Mouse (Mus musculus): Measurements from ENCODE around the gene Taf8.

Taf8 gene

DNA sequence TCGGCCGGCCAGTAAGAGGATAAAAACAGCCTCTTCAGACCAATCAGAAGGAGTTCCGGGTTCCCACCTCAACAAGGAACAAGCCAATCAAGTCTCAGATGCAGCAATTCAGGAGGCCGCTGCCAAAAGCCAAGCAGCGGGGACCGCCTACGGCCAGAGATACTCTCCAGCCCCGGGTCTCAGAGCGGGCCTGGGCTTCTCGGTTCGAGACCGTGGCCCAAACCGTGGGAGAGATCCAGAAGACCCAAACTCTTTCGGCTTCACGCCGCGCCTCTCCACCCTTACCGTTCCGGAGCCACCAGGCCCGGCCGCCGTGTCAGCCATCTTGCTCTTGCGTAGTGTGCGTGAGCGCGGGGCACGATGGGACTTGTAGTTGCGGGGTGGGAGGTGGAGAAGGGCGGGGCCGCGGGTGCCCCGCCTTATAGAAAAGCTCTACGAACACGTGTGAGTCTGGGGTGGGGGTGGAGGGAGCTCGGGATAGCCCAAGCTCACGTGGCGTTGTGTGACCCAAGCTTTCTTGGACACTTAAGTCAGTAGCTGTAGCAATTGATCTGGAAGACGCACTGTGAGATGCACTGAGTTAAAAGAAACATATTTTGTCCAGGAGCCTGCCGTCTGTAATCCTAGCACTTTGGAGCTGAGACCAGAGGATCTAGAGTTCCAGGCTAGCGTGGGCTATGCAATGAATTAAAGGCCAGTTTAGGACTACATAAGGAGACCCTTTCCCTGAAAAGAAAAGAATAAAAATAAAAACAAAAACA, at the start of gene Taf8:
Gene Taf8 (minus strand): TSS at position 347 of the 761 bp plus-strand sequence.
- DNase-seq (ENCODE audit: low read depth, low spot score): peak; percentile 99

DNA sequence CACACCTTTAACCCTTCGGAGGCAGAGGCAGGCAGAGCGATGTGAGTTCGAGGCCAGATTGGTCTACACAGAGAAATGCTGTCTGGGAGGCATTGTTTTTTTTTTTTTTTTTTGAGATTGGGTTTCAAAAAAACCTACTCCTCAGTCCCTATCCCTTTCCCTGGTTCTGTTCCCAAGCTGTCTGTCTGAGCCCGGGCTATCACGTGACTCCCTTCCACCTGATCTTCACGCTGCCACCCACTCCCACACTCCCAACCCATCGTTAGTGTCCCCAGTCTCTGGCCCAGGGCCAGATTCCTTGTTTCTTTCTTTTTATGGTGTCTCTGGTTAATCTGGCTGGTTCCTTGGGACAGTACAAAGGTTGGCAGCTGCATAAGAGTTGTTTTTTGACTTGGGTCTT, 49.0 kb upstream of the Taf8 start:
- DNase-seq (ENCODE audit: low read depth, low spot score): no peak

DNA sequence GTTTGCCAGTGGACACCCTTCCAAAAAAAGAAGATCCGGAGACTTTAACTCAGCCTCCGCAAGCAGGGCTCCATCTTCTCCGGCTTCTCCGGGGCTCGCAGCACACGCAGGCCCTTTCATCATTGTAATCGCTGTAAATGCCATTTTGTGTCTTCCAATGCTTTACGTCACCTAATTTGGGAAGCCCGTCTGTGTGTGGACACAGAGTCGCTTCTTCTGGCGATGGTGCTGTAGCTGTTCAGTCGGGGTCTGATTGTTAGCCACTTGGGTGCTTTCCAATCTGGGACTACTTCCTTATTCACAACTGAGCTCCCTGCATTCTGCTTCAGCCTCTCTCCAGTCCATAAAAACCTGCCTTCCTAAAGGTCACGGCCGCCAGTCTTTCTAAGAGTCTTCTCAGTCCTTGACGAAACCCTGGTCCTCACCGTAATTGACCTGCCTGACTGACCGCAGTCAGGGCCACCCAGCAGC, 43.8 kb upstream of the Taf8 start:
- DNase-seq (ENCODE audit: low read depth, low spot score): no peak

DNA sequence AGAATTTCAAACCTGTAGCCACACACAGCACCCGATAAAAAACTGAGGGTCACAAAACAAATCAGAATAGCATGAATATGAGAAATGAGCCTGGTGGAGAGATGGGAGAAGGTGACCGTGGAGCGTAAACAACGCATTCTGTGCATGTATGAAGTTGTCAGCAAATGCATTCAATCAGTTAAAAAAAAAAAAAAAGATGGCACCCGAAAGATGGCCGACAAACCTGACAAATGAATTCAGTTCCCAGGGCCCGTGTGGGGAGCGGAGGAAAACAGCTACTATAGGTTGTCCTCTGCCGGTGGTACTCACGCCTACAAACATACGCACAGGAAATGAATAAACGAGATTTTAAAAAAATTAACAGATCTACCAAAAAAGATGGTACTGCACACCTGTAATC, 43.1 kb upstream of the Taf8 start:
- no peak for DNase-seq (ENCODE audit: low read depth, low spot score)

DNA sequence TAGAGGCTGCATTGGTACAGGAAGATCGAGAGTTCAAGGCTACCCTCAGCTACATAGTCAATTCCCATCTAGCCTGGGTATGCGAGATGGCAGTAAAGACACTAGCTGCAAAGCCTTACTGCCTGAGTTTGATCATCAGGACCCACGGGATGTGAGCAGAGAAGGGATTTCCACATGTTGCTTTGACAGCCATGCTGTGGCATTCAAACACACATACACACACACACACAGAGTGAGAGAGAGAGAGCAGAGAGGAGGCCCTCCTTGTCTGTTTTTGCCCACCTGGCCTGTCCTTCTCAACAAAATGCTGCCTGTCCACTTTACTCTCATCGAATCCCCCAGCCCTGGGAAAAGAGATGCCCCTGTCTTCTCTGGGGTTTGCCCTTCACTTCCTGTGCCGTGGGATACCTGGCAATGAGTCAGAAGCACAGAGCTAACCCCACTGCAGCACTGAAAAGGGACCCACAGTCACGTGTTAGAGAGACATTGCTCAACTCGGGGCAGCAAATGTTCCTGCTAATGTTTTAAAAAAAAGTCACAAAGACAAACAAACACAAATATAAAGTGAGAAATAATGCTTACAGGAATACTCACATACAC, 41.1 kb upstream of the Taf8 start:
- DNase-seq (ENCODE audit: low read depth, low spot score): no peak

DNA sequence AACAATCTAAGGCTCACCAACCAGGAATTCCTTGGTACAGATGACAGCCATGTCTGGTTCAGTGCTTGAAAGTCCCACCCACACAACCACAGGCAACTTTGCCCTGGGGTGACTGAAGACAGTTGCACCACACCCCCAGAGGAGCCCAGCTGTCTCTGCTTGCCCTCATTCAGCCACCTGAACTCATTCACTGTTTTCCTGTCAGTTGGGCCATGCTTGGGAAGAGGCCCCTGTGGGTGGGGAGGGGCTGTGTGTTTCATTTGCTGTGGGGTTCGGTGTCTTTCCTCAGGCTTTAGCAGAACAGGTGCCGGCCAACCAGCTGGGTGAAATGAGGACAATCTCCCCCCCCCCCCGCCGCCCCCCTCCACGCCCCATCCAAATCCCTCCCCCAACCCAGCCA, 40.0 kb upstream of the Taf8 start:
- peak; percentile 48 for DNase-seq (ENCODE audit: low read depth, low spot score)

DNA sequence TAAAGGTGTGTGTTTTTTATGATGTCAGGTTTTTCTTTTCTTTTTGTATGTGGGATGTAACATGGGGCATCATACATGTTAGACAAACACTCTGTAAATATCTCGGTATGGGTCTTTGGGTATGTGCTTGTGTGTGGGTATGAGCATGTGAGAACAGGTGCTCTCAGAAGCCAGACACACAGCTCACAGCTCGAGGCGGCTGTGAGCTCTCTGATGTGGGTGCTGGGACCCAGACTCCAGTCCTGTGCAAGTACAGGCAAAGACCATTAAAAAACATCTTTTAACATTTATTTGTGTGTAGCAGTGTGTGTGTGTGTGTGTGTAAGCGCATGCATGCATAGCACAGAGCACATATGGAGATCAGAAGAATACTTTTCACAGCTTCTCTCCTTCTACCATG, 37.0 kb upstream of the Taf8 start:
- DNase-seq (ENCODE audit: low read depth, low spot score): no peak

DNA sequence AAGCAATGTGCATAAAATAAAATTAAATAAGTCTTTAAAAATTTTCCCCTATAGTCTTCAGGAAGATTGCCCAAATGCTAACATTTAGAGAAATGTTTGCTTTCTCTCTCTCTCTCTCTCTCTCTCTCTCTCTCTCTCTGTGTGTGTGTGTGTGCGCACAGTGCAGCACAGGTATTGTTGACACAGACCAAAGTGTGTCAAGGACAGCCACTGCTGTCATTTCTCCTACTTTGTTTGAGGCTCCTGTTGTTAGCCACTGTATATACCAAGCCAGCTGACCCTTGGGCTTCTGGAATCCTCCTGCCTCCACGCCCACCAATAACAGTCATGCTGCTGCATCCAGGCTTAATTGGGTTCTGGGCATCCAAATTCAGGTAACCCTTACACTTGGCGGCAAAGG, 36.0 kb upstream of the Taf8 start:
- DNase-seq (ENCODE audit: low read depth, low spot score): no peak

DNA sequence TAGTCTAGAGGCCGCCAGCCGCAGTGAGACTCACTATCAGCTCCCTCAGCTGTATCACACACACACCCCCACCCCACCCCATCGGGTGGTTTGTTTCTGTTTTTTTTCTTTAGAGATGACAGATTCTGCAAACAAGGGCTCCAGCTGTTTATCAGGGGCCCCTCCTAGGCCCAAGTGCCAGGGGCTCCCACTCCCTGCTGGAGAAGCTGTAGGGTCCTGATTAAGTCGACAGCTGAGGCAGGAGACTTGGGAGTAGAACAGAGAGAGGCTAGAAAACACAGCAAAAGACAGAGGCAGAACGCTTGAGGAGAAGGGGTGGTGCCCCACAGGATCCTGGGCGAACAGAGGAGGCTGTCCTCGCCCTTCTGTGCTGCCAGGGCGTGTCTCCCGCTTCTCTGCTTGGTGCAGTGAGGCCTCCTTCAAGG, 33.7 kb upstream of the Taf8 start:
- DNase-seq (ENCODE audit: low read depth, low spot score): no peak

DNA sequence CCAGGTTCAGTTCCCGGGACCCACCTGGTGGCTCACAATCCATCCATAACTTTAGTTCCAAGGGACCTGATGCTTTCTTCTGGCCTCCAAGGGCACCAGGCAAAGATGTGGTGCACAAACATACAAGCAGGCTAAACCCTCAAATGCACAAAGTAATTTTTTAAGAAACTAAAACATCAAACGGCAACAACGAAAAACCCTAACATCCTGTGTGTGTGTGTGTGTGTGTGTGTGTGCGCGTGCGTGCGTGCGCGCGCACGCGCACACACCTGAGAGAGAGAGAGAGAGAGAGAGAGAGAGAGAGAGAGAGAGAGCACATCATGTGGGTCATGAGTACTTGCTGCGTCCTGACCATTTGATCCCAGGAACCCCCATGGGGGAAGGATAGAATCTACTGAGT, 31.6 kb upstream of the Taf8 start:
- no peak for DNase-seq (ENCODE audit: low read depth, low spot score)

DNA sequence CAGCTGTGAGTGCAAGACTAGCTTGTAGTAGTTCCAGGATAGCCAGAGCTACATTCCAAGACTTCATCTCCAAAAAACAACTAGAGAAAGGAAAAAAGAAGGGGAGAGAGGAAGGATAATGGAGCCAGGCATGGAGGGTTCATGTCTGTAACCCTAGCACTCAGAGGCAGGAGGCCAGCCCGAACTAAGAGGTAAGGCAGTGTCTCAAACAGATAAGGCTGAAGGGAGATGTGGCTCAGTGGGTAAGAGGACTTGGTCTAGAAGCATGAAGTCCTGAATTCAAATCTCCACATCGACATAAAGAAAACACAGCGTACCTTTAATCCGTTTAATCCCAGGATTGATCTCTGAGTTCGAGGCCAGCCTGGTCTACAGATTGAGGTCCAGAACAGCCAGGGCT, 30.3 kb upstream of the Taf8 start:
- no peak for DNase-seq (ENCODE audit: low read depth, low spot score)

DNA sequence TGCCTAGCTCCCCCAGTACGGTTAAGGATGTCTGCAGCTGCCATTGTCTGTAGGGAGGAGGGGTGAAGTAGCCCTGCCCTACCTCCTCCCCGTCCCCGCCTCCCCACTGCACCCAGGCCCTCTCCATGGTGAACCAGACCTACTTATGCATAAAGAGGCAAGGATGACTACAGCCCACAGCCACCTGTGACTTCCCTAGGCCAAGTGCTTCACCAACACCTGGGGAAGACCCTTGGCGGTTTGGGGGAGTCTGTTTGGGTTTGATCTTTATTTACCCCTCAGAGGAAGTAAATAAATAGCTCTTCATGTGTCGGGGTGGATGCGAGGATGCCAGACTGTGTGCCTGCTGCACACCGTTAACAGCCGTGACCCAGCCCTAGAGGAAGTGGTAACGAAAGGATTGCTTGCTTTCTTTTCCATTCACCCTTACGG, 29.3 kb upstream of the Taf8 start:
- DNase-seq (ENCODE audit: low read depth, low spot score): peak; percentile 96

DNA sequence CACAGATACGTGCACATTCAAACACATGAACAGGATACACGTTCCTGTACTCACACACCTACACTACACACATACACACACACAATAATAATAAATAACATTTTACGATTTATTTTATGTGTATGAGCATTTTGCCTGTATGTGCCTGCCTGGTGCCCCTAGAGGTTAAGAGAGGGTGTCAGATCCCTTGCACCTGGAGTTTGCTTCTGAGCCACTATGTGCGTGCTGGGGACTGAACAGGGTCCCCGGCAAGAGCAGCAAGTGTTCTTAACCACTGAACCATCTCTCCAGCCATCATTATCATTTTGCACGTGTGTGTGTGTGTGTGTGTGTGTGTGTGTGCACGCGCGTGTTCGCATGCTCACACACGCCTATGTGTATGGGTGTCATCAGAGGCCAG, 27.5 kb upstream of the Taf8 start:
- DNase-seq (ENCODE audit: low read depth, low spot score): peak; percentile 52

DNA sequence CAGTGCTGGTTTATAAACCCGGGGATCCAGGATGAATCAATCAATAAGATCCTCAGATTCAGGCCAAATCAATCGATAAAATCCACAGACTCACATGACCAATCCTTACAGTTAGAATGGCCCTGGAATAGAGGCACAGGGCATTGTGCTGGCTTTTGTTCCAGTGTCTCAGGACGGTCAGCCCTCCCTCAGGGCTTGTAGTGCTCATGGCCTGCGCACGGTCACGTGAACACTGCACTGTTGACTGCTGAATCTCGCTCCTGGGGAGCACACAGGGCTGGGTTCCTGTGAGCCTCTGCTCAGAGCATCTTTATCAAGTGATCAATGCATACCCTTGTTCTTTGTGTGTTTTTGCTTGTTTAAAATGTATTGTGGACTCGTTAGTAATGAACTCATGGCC, 26.8 kb upstream of the Taf8 start:
- no peak for DNase-seq (ENCODE audit: low read depth, low spot score)

DNA sequence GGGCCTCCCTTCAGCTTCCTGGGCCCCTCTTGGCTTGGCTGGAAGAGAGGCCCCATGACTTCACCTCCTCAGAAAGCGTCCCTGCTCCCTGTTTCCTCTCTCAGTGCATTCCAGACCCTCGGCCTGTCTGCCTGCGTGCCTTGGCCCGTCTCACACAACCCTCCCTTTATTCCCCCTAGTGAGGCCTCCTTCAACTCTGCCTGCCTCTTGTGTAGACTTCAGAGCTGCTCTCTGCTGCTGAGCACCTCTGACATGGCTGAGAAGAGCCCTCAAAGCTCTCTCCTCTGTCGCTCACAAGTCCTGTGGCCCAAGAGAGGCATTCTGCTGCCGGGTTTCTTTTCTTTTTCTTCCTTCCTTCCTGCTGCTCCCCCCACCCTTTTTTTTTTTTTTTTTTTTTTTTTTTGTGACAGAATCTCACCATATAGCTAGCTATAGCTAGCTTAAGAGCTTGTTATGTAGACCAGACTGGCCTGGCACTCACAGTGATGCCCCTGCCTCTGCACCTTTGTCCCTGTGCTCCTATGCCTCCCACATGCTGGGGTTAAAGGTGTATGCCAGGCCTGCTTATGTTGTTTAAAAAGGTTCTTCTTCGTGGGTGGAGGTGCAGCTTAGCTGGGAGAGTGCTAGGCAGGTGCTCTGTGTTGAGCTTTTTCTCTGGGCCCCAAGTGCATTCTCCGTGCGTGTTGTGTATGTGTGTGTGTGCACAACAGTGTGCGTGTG, 25.6 kb upstream of the Taf8 start:
- no peak for DNase-seq (ENCODE audit: low read depth, low spot score)

DNA sequence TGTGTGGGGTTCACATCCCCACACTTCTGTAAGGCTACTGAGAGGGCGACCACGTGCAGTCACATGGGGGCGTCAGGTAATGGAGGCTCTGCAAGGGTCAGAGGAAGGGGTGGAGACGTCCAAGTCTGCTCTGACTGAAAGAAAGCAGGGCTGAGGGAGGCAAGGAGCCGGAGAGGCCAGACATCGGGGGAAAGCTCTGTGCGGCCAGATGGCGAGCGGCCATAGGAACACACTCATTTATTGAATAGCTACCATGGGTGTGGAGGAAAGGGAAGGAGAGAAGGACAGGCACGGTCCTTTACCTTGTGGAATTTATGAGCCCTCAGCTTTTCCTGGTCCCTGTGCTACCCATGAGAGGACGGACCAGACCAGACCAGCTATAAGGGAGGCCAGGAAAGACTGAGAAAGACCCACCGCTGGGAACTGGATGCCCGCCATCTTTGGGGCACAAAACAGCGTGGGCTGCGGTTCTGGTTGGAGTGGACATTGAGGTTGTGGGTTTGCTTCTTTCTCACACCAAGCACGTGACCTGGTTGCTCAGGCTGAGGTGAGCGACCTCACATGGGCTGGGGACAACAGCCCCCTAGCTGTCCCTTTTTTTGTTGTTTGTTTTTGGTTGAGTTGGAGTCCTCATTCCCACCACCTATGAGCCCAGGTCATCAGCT, 24.9 kb upstream of the Taf8 start:
- DNase-seq (ENCODE audit: low read depth, low spot score): no peak

DNA sequence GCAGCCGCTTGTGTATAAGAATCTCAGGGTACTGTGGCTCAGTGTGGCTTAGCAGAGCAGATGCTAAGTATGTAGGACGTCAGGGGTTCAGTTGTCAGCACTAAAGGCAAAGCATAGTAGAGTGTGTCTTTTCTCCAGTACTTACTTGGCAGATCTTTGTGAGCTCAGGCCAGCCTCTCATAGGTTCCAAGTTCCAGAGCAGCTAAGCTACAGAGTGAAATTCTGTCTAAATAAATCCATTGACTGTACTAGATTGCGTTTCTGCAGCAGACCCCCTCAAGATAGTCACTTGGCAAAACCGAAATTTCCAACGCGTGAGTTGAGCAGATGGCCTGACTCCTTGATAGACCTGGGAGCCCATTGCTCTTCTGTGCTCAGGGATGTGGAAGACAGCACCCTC, 22.9 kb upstream of the Taf8 start:
- DNase-seq (ENCODE audit: low read depth, low spot score): no peak

DNA sequence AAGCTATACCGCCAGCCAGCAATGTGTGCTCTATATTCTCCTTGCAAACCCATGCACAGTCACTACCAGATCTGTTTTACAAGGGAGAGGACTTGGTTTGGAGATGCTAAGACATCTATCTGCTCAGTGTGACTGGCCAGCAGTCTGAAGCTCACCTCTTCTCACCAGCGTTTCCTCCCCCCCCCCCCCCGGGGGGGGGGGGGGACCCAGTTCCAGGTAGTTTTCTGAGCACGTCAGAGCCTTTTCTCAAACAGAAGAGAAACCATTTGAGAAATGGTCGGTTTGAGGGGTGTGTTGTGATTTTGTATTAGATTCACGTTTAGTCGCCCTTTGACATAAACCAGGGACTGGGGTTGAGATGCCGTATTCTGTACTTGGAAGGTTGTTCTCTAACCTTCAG, 22.0 kb upstream of the Taf8 start:
- no peak for DNase-seq (ENCODE audit: low read depth, low spot score)

DNA sequence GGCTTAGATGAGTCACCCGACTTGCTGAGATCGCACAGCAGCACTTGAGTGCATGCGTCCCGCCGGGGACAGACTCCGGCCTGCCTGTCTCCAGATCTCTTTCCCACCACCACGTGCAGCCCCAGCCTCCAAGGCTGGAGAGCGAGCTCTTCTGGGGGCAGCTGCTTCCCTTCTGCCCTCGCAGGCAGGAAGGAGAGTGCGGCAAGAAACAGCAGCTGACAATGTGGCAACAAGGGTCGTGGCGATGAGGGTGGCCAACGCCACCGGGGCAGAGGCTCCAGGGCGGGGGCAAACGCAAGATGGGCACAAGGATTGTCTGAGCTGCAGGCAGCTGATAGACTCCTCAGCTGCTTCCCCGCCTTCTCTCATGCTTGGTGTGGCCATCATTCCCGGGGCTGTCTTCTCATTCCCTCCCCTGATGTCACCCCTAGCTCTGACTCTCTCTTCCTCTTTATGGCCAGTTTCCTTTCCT, 21.2 kb upstream of the Taf8 start:
- DNase-seq (ENCODE audit: low read depth, low spot score): no peak

DNA sequence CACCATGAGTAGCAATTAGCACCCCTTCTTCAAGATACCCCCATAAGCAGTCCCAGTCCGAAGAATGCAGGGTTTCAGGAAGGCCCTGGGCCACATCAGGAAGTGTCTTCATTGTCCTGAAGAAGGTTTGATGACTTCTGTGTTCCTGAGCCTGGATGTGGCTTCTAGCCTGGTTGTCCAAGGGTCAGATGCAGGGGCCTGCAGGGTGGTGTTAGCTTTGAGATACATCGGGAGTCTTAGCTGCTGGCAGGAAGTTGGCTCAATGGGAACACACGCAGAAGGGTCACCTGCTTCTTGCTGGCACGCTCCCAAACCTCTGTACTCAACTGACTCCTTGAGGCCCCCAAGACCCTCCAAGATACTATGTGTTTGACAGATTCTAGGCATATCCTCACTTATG, 20.4 kb upstream of the Taf8 start:
- no peak for DNase-seq (ENCODE audit: low read depth, low spot score)

DNA sequence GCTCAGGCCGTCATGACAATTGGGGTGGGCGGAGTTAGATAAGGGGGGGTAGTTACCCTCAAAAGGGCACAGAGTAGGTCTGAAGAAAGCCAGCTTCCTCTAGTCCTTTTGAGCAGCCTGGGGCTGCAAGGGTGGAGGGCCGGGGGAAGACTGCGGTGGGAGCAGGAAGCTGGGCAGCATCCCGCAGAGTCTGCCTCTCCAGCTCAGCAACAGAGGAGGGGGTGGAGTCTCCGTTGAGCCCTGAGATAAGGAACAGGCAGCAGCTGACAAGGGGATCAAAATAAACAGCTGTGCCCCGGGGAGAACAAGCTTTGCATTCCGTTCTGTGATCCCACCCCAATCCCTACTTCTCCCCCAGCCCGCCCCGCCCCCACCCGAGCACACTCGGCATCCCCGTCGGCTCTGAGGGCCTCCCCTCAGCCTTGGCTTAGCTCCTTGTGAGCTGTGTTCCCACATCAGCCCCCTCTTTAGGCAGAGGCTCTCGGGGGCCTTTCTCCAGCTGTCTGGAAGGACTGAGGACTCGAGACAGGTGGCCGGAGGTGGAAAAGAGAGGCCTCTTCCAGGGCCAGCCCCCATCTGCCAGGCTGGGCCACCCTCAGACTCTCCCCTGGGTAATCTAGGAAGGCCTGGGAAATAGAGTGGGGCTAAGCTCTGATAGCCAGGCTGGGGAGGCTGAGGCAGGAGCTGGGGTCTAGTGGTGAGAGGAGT, 19.6 kb upstream of the Taf8 start:
- DNase-seq (ENCODE audit: low read depth, low spot score): no peak

Data from A20 (cell line).